Mouse (Mus musculus): ENCODE measurements around the gene Pzp.

- no peak for TF ChIP-seq CTCF (IDR thresholded peaks at IDR 0.05; ENCODE audit: low read depth)
- TF ChIP-seq EP300 (IDR thresholded peaks at IDR 0.05; ENCODE audit: low read depth), result no peak
Observed at GRCm38 (mm10) chr6:128533296-128533695, 6.8 kb upstream of the Pzp start.

All from liver, postnatal 0 days (tissue).